Mouse (Mus musculus): ENCODE measurements around the gene BC051019. TPM values are rescaled to one million over a fixed set of nuclear protein-coding genes. Genes with fewer than 3 reads are reported as not detected.

BC051019 gene
- polyA plus RNA-seq, 1 experiment from 2014 or later: 4.6 TPM

DNA sequence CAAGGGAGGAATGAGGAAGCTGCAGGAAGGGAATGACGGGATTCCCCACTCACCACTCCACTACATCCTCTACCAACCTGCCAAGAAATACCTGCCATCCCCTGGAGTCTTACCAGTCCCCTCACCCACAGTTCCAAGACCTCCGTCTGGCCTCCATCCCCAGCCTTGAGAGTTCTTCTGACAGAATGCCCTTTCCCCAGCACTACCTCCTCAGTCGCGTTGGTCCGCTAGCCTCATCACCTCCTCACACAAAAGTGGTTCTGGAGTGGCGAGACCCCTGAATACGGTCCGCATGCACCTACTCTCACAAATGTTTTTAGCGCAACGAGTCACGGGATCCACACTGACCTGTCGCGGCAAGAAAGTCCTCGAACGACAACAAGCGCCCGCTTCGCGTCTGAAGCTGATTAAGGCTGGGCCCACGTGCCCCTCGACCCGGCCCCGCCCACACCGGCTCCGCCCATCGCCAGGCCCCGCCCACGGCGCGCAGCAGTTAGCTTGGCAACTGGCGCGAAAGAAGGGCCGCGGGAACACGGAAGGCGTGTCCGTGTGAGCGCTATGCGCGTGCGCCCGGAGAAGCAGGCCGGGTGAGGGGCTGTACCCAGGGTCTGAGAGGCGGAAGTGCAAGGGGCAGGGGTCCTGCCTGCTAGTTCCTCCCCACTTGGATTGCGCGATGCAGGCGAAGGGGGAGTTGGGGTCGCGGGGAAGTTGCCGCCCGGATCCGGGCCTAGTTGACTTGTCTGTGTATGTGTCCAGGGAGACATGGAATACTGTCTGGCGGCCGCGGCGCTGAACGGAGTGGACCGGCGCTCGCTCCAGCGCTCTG, 20.2 kb downstream of the BC051019 start, which contains the start of the genes St5 and Akip1:
Gene St5 (minus strand): TSS at position 416 of the 826 bp plus-strand sequence.
Gene Akip1 (plus strand): TSS at position 501 of the 826 bp plus-strand sequence.
- Histone ChIP-seq H3K27me3 (replicated peaks; ENCODE audit: control insufficient read depth, insufficient read depth, low read length) (no peaks in the 10 kb centered on the region), H3K4me2 (ENCODE audit: low read depth, low read length) (peak within 1 kb of the TSS; percentile 55), H3K36me3 (ENCODE audit: control insufficient read depth, insufficient read depth, low read length) (no peaks in the 10 kb centered on the region), H3K9me3 (ENCODE audit: control insufficient read depth, low read length) (no peaks in the 10 kb centered on the region), H3K4me3 (ENCODE audit: low read depth, low read length) (peak within 1 kb of the TSS; percentile 67), H3K4me1 (ENCODE audit: control insufficient read depth, insufficient read depth, low read length) (no peaks in the 10 kb centered on the region; the same call in 1 of the 2 replicates), H3K9ac (ENCODE audit: low read depth, low read length) (peak within 1 kb of the TSS; percentile 76), H3K27ac (replicated peaks; ENCODE audit: low read depth, low read length) (peak within 1 kb of the TSS; percentile 74; the same call in 1 of the 2 replicates)
- WGBS: under 1% methylated on average over 51 of the region's 61 CpGs
- DNase-seq (ENCODE audit: low spot score) (peak; percentile 97), ATAC-seq (ENCODE audit: low read depth) (peak; percentile 97)

- WGBS: 39% methylated on average over 4 of the region's 4 CpGs
- DNase-seq (ENCODE audit: low spot score) (no peak), ATAC-seq (ENCODE audit: low read depth) (no peak)
- peak overlapping the region; percentile 55 for H3K4me2 ChIP-seq (ENCODE audit: low read depth, low read length)
- H3K27ac ChIP-seq (replicated peaks; ENCODE audit: low read depth, low read length): no peak overlapping the region
- H3K9me3 ChIP-seq (ENCODE audit: control insufficient read depth, low read length): no peaks in the 10 kb centered on the region
- no peaks in the 10 kb centered on the region for H3K27me3 ChIP-seq (replicated peaks; ENCODE audit: control insufficient read depth, insufficient read depth, low read length)
- no peaks in the 10 kb centered on the region for H3K36me3 ChIP-seq (ENCODE audit: control insufficient read depth, insufficient read depth, low read length)
- peak overlapping the region; percentile 76; the same call in 1 of the 2 replicates for H3K9ac ChIP-seq (ENCODE audit: low read depth, low read length)
- peak overlapping the region; percentile 67 for H3K4me3 ChIP-seq (ENCODE audit: low read depth, low read length)
- no peaks in the 10 kb centered on the region; the same call in 1 of the 2 replicates for H3K4me1 ChIP-seq (ENCODE audit: control insufficient read depth, insufficient read depth, low read length)
These were observed 20.9 kb downstream of the BC051019 start for GRCm38 (mm10) chr7:109702721-109703120.

DNA sequence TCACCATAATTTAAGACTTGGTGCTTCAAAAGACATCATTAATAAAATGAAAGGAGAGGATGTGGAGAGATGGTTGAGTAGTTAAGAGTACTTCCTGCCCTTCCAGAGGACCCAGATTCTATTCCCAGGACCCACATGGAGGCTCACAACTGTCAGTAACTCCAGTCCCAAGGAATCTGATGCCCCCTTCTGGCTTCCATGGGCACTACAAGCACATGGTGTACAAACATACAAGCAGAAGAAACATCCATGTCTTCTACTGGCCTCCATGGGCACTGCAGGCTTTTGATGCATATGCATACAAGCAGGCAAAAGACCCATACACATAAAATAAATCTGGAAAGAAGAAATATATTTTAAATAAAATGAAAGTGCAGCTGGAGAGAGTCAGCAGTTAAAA, 23.4 kb downstream of the BC051019 start:
- no peak overlapping the region for H3K4me2 ChIP-seq (ENCODE audit: low read depth, low read length)
- H3K36me3 ChIP-seq (ENCODE audit: control insufficient read depth, insufficient read depth, low read length): no peaks in the 10 kb centered on the region
- no peaks in the 10 kb centered on the region for H3K9me3 ChIP-seq (ENCODE audit: control insufficient read depth, low read length)
- no peak overlapping the region for H3K9ac ChIP-seq (ENCODE audit: low read depth, low read length)
- no peak for DNase-seq (ENCODE audit: low spot score)
- no peak overlapping the region for H3K27ac ChIP-seq (replicated peaks; ENCODE audit: low read depth, low read length)
- ATAC-seq (ENCODE audit: low read depth): no peak
- H3K4me1 ChIP-seq (ENCODE audit: control insufficient read depth, insufficient read depth, low read length): no peaks in the 10 kb centered on the region
- H3K4me3 ChIP-seq (ENCODE audit: low read depth, low read length): no peak overlapping the region
- no peaks in the 10 kb centered on the region for H3K27me3 ChIP-seq (replicated peaks; ENCODE audit: control insufficient read depth, insufficient read depth, low read length)

- Histone ChIP-seq H3K36me3 (ENCODE audit: control insufficient read depth, insufficient read depth, low read length) (no peaks in the 10 kb centered on the region), H3K4me3 (ENCODE audit: low read depth, low read length) (no peak overlapping the region), H3K9me3 (ENCODE audit: control insufficient read depth, low read length) (no peaks in the 10 kb centered on the region), H3K4me1 (ENCODE audit: control insufficient read depth, insufficient read depth, low read length) (no peaks in the 10 kb centered on the region), H3K27me3 (replicated peaks; ENCODE audit: control insufficient read depth, insufficient read depth, low read length) (no peaks in the 10 kb centered on the region), H3K4me2 (ENCODE audit: low read depth, low read length) (no peak overlapping the region), H3K27ac (replicated peaks; ENCODE audit: low read depth, low read length) (no peak overlapping the region), H3K9ac (ENCODE audit: low read depth, low read length) (no peak overlapping the region)
- 92% methylated on average over 10 of the region's 10 CpGs for WGBS
- DNase-seq (ENCODE audit: low spot score) (no peak), ATAC-seq (ENCODE audit: low read depth) (no peak)
These were observed 28.3 kb downstream of the BC051019 start for GRCm38 (mm10) chr7:109695339-109695726.

DNA sequence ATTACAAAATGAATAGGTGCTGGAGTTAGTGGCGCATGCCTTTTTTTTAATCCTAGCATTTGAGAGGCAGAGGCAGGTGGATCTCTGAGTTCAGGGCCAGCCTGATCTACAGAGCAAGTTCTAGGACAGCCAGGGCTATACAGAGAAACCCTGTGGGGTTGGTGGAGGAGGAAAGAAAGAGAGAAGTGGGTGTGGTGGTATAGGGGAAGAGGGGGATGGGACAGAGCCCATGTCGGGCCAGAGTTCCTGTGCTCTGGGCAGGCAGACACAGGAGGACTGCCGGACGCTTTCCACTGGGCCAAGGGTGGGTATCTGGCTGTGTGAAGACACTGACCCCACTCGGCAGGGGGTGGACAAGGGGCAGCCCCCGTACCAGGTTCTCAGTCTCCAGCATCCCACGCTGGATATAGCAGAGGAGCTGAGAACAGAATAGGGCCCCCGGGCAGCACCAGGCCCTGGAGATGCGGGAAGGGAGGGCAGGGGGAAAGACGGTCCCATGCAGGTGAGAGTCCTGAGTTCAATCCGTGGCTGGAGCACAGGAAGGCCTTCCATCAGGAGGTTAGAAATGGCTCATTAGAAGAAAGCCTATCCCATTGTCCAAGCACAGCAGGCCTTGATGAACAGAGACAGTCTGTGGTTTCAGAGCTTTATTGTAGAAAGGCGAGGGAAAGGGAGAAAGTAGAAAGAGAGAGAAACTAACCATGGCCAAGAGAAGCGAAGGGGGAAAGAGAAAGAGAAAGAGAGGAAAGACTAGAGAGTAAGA, 28.9 kb downstream of the BC051019 start:
- H3K27ac ChIP-seq (replicated peaks; ENCODE audit: low read depth, low read length): no peak overlapping the region
- no peaks in the 10 kb centered on the region for H3K9me3 ChIP-seq (ENCODE audit: control insufficient read depth, low read length)
- WGBS: 86% methylated on average over 13 of the region's 13 CpGs
- no peak for ATAC-seq (ENCODE audit: low read depth)
- H3K9ac ChIP-seq (ENCODE audit: low read depth, low read length): no peak overlapping the region
- DNase-seq (ENCODE audit: low spot score): no peak
- H3K27me3 ChIP-seq (replicated peaks; ENCODE audit: control insufficient read depth, insufficient read depth, low read length): no peaks in the 10 kb centered on the region
- H3K4me2 ChIP-seq (ENCODE audit: low read depth, low read length): no peak overlapping the region
- H3K4me3 ChIP-seq (ENCODE audit: low read depth, low read length): no peak overlapping the region
- H3K4me1 ChIP-seq (ENCODE audit: control insufficient read depth, insufficient read depth, low read length): no peaks in the 10 kb centered on the region
- H3K36me3 ChIP-seq (ENCODE audit: control insufficient read depth, insufficient read depth, low read length): no peaks in the 10 kb centered on the region

DNA sequence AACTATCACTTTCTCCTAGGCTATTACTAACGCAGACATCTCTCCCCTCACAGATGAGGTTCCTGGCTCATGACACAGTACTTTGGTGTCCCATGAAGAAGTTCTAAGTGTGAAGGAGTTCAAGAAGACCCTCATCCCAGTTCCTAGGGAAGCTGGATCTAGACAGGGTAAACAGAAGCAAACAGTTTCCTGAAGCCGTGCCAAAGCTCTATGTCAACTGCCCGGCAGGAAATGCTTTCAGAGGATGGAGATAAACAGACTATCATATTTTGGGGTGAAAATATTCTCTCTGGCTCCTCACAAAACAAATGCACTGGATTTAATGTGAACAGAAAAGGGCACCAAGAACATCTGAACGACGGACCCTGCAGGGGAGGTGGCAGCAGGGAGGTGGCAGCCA, 32.7 kb downstream of the BC051019 start:
- DNase-seq (ENCODE audit: low spot score) (no peak), ATAC-seq (ENCODE audit: low read depth) (no peak)
- Histone ChIP-seq H3K4me1 (ENCODE audit: control insufficient read depth, insufficient read depth, low read length) (peaks cover 9% of the 10 kb centered on the region), H3K9me3 (ENCODE audit: control insufficient read depth, low read length) (no peaks in the 10 kb centered on the region), H3K4me2 (ENCODE audit: low read depth, low read length) (no peak overlapping the region), H3K27ac (replicated peaks; ENCODE audit: low read depth, low read length) (no peak overlapping the region), H3K9ac (ENCODE audit: low read depth, low read length) (no peak overlapping the region), H3K36me3 (ENCODE audit: control insufficient read depth, insufficient read depth, low read length) (no peaks in the 10 kb centered on the region), H3K27me3 (replicated peaks; ENCODE audit: control insufficient read depth, insufficient read depth, low read length) (no peaks in the 10 kb centered on the region), H3K4me3 (ENCODE audit: low read depth, low read length) (no peak overlapping the region)
- 89% methylated on average over 5 of the region's 5 CpGs for WGBS

DNA sequence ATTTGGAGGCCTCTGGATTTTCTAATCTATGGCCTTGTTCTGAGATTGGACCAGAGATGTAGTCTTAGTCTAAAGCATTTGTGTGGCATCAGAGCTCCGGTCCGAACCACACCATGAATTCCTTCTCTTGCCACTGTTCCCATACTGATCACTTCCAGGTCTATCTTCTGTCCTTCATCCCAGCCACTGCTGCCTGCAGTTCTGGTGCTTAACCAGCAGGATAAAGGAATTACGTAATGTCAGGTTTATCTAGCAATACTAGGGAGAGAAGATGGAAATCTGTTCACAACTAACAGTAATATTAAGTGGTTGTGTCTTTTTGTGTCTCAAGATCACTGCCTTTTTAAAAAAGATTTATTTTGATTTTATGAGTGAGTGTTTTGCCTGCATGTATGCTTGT, 33.5 kb downstream of the BC051019 start:
- ATAC-seq (ENCODE audit: low read depth) (no peak), DNase-seq (ENCODE audit: low spot score) (no peak)
- peaks cover 9% of the 10 kb centered on the region for H3K4me1 ChIP-seq (ENCODE audit: control insufficient read depth, insufficient read depth, low read length)
- no peak overlapping the region for H3K27ac ChIP-seq (replicated peaks; ENCODE audit: low read depth, low read length)
- H3K9me3 ChIP-seq (ENCODE audit: control insufficient read depth, low read length): no peaks in the 10 kb centered on the region
- no peak overlapping the region for H3K4me3 ChIP-seq (ENCODE audit: low read depth, low read length)
- no peaks in the 10 kb centered on the region for H3K27me3 ChIP-seq (replicated peaks; ENCODE audit: control insufficient read depth, insufficient read depth, low read length)
- 86% methylated on average over 3 of the region's 3 CpGs for WGBS
- no peak overlapping the region for H3K9ac ChIP-seq (ENCODE audit: low read depth, low read length)
- H3K4me2 ChIP-seq (ENCODE audit: low read depth, low read length): no peak overlapping the region
- H3K36me3 ChIP-seq (ENCODE audit: control insufficient read depth, insufficient read depth, low read length): no peaks in the 10 kb centered on the region

DNA sequence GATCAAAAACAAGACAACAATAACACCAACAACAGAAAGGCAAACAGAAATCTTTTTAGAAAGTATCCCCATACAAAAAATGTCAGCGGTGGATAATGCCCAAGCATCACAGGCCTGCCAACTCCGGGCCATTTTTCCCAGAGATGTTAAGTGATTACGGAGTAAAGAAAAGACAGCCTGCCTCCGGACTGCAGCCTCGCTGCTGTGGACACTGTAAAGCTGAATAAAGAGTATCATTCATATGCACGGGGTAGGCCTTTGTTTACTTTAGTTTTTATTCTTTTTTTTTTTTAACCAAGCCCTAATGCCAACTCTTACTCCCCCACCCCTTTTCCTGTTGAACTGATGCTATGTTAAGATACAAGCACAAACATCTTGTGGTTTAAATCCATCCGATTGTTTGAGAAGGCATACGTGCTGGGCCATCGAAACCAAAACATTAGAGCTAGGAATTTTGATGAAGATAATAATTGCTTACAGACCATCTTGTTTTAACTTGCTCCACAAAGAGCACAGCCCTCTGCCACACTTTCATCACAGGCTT, 37.0 kb downstream of the BC051019 start:
- WGBS: 21% methylated on average over 9 of the region's 9 CpGs
- Histone ChIP-seq H3K36me3 (ENCODE audit: control insufficient read depth, insufficient read depth, low read length) (no peaks in the 10 kb centered on the region), H3K27ac (replicated peaks; ENCODE audit: low read depth, low read length) (no peak overlapping the region), H3K9ac (ENCODE audit: low read depth, low read length) (no peak overlapping the region), H3K4me1 (ENCODE audit: control insufficient read depth, insufficient read depth, low read length) (peaks cover 9% of the 10 kb centered on the region), H3K4me3 (ENCODE audit: low read depth, low read length) (no peak overlapping the region), H3K27me3 (replicated peaks; ENCODE audit: control insufficient read depth, insufficient read depth, low read length) (no peaks in the 10 kb centered on the region), H3K4me2 (ENCODE audit: low read depth, low read length) (0 out of 2 replicates have a peak overlapping the region, but pooled peaks have one; percentile 4), H3K9me3 (ENCODE audit: control insufficient read depth, low read length) (no peaks in the 10 kb centered on the region)
- 0 out of 2 replicates have a peak, but pooled peaks have one; percentile 30 for ATAC-seq (ENCODE audit: low read depth)
- peak; percentile 45 for DNase-seq (ENCODE audit: low spot score)
